Mouse (Mus musculus) neural tube, embryonic 14.5 days (tissue): Measurements from ENCODE around the gene Alppl2. TPM values are rescaled to one million over a fixed set of nuclear protein-coding genes. Genes with fewer than 3 reads are reported as not detected.
A peak's percentile ranks its signal among the peaks of the same experiment; 100 is the strongest.

ENCODE experiments used
- ATAC-seq: fragments of 200-750 bp; cut with Nextera tagmentation; 2 replicates; pipeline ENCODE4 v1.8.0; 2017; ENCODE audit warnings: low read depth, mild to moderate bottlenecking, moderate TSS enrichment, moderate library complexity
- H3K27ac ChIP-seq: fragments of 300-500 bp; sonication (generic); 2 replicates; pipeline ENCODE4 v1.5.1; 2014; ENCODE audit warnings: low read depth, mild to moderate bottlenecking, control low read depth, low read length, moderate library complexity, mixed read lengths
- H3K27me3 ChIP-seq: fragments of 300-500 bp; sonication (generic); 2 replicates; pipeline ENCODE4 v1.6.1; 2014; ENCODE audit warnings: low read length; ENCODE audit not compliant: control insufficient read depth, insufficient read depth
- H3K36me3 ChIP-seq: fragments of 300-500 bp; sonication (generic); 2 replicates; pipeline ENCODE4 v1.6.1; 2014; ENCODE audit warnings: low read length, mixed read lengths; ENCODE audit not compliant: control insufficient read depth, insufficient read depth
- H3K4me1 ChIP-seq: fragments of 300-500 bp; sonication (generic); 2 replicates; pipeline ENCODE4 v1.6.1; 2014; ENCODE audit warnings: low read length; ENCODE audit not compliant: control insufficient read depth, insufficient read depth
- H3K4me2 ChIP-seq: fragments of 300-500 bp; sonication (generic); 2 replicates; pipeline ENCODE4 v1.6.1; 2014; ENCODE audit warnings: mild to moderate bottlenecking, low read depth, low read length, control low read depth
- H3K4me3 ChIP-seq: fragments of 300-500 bp; sonication (generic); 2 replicates; pipeline ENCODE4 v1.5.1; 2014; ENCODE audit warnings: low read depth, low read length, control low read depth, mixed read lengths
- H3K9ac ChIP-seq: fragments of 300-500 bp; sonication (generic); replicated peaks from 2 replicates; pipeline ENCODE4 v1.6.1; 2014; ENCODE audit warnings: low read depth, mild to moderate bottlenecking, control low read depth, low read length, mixed read lengths
- H3K9me3 ChIP-seq: fragments of 300-500 bp; sonication (generic); 2 replicates; pipeline ENCODE4 v1.6.1; 2016; ENCODE audit warnings: low read length; ENCODE audit not compliant: control insufficient read depth
- WGBS: fragments of 180-500 bp; shearing (Covaris S2); extraction: QIAGEN DNeasy Blood & Tissue Kit; methylation state at CpG from one replicate; pipeline ENCODE4 v1.1.7; 2014; 5-methylcytosine and 5-hydroxymethylcytosine counted together
- polyA plus RNA-seq: library from polyadenylated mRNA; unstranded; fragments of >200 nt; fragmentation: Nextera tagmentation; extraction: Ambion mirVana; gene quantifications from 2 replicates; pipeline ENCODE4 v1.2.1, GENCODE M21; 2014

Alppl2 gene
- polyA plus RNA-seq, 1 experiment from 2014 or later: not detected

DNA sequence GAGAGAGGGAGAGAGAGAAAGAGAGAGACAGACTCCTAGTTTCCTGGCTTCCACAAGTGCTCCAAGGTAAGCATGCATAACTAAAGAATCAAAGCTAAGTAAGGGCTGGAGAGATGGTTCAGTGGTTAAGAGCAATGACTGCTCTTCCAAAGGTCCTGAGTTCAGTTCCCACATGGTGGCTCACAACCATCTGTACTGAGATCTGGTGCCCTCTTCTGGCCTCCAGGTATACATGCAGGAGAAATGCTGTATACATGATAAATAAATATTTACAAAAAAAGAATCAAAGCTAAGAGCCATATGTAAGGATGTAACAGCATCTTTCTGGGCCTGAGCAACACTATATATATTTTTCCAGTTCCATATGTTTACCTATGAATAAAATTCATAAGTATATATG is 28.8 kb downstream of the Alppl2 start:
- H3K4me3 ChIP-seq: no peak overlapping the region
- H3K4me2 ChIP-seq: no peak overlapping the region
- no peaks in the 10 kb centered on the region for H3K4me1 ChIP-seq
- H3K9me3 ChIP-seq: no peaks in the 10 kb centered on the region
- no peak overlapping the region for H3K9ac ChIP-seq
- no peak overlapping the region for H3K27ac ChIP-seq
- no peak for ATAC-seq
- H3K36me3 ChIP-seq: no peaks in the 10 kb centered on the region
- no peaks in the 10 kb centered on the region for H3K27me3 ChIP-seq

DNA sequence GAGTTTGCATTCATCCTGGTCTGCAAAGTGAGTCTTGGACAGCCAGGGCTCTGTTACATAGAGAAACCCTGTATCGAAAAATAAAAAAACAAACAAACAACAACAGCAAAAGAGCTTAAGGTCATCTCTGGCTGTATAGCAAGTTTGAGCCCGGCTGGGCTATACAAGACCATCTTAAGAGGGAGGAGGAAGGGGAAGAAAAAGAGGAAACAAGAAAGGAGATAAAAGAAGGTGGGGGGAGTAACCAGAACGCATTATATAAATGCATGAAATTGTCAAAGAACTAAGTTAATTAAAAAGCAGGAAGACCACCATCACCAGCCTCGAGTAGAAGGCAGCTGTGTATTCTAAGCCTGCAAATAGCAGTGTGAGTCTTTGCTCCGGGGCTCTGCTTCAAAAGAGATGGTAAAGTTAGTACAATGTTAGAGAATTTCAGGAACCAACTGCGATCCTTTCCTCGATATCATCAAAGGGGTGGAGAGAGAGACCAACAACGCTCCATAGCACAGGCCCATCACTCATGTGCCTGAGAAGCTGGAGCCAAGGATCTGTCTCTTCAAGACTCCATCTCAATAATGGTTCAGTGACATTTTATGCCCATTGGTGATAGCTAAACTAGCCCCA is 30.6 kb downstream of the Alppl2 start:
- H3K4me3 ChIP-seq: no peak overlapping the region
- H3K27me3 ChIP-seq: no peaks in the 10 kb centered on the region
- no peak overlapping the region for H3K27ac ChIP-seq
- H3K9ac ChIP-seq: no peak overlapping the region
- no peak for ATAC-seq
- no peaks in the 10 kb centered on the region for H3K9me3 ChIP-seq
- no peaks in the 10 kb centered on the region for H3K4me1 ChIP-seq
- 81% methylated on average over 8 of the region's 8 CpGs for WGBS
- no peak overlapping the region for H3K4me2 ChIP-seq
- H3K36me3 ChIP-seq: no peaks in the 10 kb centered on the region

DNA sequence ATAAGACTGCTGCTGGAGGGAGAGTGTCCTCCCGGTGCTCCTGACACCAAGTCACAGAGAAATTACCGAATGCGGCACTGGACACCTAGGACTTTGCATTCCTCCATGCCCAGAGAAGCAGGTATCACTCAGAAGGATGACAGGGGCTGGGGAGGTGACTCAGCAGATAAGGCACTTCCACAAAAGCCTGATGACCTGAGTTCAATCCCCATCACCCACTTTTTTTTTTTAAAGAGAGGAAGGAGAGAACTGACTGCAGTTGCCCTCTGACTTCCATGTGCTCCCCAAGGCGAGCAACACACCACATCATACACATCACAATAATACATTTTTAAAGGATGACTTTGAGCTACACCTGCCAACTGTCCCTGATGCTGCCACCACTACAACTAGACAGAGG is 32.7 kb downstream of the Alppl2 start:
- WGBS: 79% methylated on average over 4 of the region's 4 CpGs
- no peak for ATAC-seq
- Histone ChIP-seq H3K4me1 (no peaks in the 10 kb centered on the region), H3K9me3 (no peaks in the 10 kb centered on the region), H3K4me3 (no peak overlapping the region), H3K36me3 (no peaks in the 10 kb centered on the region), H3K4me2 (no peak overlapping the region), H3K9ac (no peak overlapping the region), H3K27ac (no peak overlapping the region), H3K27me3 (no peaks in the 10 kb centered on the region)

DNA sequence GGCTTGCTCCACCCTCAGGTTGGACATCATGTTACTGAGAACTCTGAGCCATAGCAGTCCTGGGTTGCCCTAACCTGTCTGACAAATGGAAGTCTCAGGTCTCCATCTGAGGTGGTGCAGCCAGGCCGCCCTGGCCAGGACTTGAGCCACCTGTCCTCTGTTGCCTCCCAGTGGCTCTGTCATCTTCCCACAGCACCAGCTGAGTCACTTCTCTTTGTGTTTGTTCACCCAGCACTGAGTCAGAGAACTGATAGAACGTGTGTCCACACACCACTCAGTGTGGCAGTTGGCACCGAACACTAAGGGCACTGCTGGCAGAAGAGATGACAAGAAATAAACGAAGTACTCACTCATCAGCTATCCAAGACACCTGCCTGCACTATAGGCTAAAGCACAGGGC is 38.4 kb downstream of the Alppl2 start:
- Histone ChIP-seq H3K9ac (no peak overlapping the region), H3K27me3 (no peaks in the 10 kb centered on the region), H3K4me2 (no peak overlapping the region), H3K27ac (no peak overlapping the region), H3K36me3 (no peaks in the 10 kb centered on the region), H3K9me3 (no peaks in the 10 kb centered on the region), H3K4me3 (no peak overlapping the region), H3K4me1 (0 out of 2 replicates have a peak, but pooled peaks cover 6% of the 10 kb centered on the region)
- ATAC-seq: no peak
- WGBS: 79% methylated on average over 4 of the region's 4 CpGs

DNA sequence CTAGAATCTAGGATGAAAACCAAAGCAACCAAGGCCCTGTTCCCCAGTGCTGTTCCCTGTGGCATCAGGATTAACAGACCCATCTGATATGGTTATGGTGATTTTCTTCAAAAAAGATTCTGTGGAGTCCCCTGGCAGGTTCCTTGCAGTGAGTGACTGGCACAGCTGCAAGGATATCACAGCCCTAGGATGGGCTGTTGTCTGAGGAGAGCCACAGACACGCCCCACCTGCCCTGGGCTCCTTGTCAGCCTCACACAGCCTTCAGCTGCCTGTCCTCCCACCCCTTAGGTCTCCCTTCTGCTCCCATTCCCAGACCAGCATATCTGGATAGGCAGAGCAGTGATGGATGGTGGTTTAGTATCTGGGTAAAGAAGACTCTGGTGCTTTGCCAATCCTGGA is 39.0 kb downstream of the Alppl2 start:
- Histone ChIP-seq H3K4me3 (no peak overlapping the region), H3K36me3 (no peaks in the 10 kb centered on the region), H3K4me1 (0 out of 2 replicates have a peak, but pooled peaks cover 6% of the 10 kb centered on the region), H3K27me3 (no peaks in the 10 kb centered on the region), H3K27ac (no peak overlapping the region), H3K9ac (no peak overlapping the region), H3K9me3 (no peaks in the 10 kb centered on the region), H3K4me2 (no peak overlapping the region)
- ATAC-seq: no peak
- WGBS: 67% methylated on average over 1 of the region's 1 CpGs

DNA sequence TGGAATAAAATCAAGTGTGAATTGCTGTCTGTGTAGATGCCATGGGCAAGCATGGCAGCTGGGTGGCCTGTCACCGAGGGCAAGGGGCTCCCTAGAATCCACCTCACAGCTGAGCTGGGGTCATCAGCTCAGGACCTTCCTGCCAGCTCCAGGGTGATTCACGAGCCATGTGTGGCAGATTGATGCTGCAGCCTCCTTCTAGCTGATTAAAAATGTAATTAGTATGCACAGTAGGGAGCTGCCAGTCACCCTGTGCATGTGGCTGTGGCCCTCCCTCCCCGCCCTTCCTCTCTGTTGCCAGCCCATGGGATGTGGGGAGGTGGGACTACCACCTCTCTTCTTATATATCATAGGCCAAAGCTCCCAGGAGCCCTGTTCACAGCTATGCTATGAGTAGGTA is 39.7 kb downstream of the Alppl2 start:
- no peak overlapping the region for H3K9ac ChIP-seq

DNA sequence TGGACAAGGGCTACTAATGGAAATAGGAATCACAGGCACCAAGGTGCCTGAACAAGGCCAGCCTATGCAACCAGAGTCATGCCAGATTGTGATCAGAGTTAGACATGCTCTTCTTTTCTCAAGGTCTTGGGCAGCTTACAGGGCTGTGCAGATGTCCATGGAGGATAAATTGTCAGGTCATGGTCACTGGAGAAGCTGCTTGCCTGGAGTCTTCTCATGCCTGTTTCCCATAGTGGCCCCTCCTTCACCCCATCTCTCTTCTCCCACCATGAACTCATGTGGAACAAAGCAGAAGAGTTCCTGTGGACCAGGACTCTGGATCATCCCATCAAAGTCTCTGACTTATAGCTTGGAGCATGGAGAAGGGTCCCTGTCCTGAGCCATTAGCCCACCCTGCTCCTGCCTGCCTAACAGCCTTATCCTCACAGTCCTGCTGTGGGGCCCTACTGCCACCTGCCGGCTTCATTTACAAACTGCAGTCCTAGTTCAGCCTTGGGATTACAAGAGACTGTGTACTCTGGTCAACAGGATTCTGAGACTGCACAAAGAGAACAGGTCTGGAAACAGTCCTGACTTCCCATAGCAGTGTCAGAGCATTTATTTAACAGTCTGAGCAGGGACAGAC is 47.8 kb downstream of the Alppl2 start:
- 0 out of 2 replicates have a peak, but pooled peaks cover 2% of the 10 kb centered on the region for H3K36me3 ChIP-seq
- 0% methylated on average over 1 of the region's 1 CpGs for WGBS
- no peaks in the 10 kb centered on the region for H3K4me1 ChIP-seq
- no peak overlapping the region for H3K4me2 ChIP-seq
- no peaks in the 10 kb centered on the region for H3K27me3 ChIP-seq
- no peak overlapping the region for H3K4me3 ChIP-seq
- no peak overlapping the region for H3K27ac ChIP-seq
- H3K9ac ChIP-seq: no peak overlapping the region
- ATAC-seq: peak; percentile 88
- no peaks in the 10 kb centered on the region for H3K9me3 ChIP-seq

More for the DNA sequence above, 39.7 kb downstream of the Alppl2 start:
- Histone ChIP-seq H3K4me3 (no peak overlapping the region), H3K4me2 (no peak overlapping the region), H3K27ac (no peak overlapping the region; the same call in 1 of the 2 replicates), H3K27me3 (no peaks in the 10 kb centered on the region), H3K36me3 (no peaks in the 10 kb centered on the region), H3K9me3 (no peaks in the 10 kb centered on the region), H3K4me1 (0 out of 2 replicates have a peak, but pooled peaks cover 6% of the 10 kb centered on the region)
- ATAC-seq: peak; percentile 74
- 33% methylated on average over 3 of the region's 3 CpGs for WGBS

DNA sequence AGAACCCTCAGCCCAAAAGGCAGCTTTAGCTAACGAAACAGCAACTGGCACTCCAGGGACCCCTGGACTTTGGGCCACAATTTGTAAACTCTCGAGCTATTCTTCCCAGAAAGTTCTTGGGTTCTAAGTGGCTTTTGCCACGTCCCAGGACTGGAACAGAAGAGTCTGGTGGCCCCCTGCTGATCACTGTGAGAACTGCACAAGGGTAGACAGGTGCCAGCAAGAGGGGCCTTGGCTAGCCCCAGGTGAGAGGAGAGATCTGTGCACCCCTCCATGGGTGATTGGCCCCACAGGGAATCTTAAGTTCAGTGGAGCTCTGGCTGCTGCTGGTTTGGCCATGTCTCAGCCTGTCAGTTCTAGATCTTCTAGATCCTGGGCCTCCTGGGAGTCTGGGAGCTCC is 48.6 kb downstream of the Alppl2 start:
- no peaks in the 10 kb centered on the region; the same call in 1 of the 2 replicates for H3K4me1 ChIP-seq
- no peak overlapping the region for H3K9ac ChIP-seq
- H3K4me3 ChIP-seq: no peak overlapping the region
- 18% methylated on average over 3 of the region's 3 CpGs for WGBS
- ATAC-seq: peak; percentile 38; the same call in 1 of the 2 replicates
- H3K9me3 ChIP-seq: no peaks in the 10 kb centered on the region
- H3K27me3 ChIP-seq: no peaks in the 10 kb centered on the region
- no peak overlapping the region for H3K27ac ChIP-seq
- 0 out of 2 replicates have a peak, but pooled peaks cover 2% of the 10 kb centered on the region for H3K36me3 ChIP-seq
- H3K4me2 ChIP-seq: no peak overlapping the region

DNA sequence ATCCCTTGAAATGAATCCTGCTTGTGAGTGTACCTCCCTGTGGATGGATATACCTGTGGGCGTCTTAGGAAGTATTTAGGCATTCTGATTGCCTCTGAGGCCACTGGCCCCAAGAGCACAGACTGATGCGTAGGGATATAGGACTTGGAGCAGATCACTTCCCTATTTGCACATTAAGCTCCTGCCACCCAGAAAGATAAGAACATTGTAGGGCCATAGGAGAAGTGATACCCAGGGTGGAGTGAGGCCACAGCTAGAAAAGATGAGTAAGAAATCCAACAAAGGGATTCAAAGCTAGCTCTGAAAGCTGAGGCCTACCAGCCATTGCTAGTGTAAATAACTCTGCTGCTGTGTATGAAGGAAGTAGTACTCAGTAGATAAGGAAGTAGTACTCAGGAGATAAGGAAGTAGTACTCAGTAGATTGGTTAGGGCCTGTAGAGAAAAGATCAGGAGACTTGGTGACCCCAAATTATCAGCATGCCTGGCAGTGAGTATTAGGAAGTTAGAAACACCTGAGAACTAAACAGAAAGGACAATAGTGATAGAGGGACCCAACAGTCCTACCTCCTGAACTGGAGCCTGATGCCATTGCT is 51.2 kb downstream of the Alppl2 start:
- WGBS: 93% methylated on average over 2 of the region's 2 CpGs

More for the DNA sequence above, 51.2 kb downstream of the Alppl2 start:
- Histone ChIP-seq H3K4me1 (peaks cover 6% of the 10 kb centered on the region), H3K27me3 (no peaks in the 10 kb centered on the region), H3K4me2 (no peak overlapping the region), H3K9ac (no peak overlapping the region), H3K27ac (no peak overlapping the region), H3K9me3 (no peaks in the 10 kb centered on the region), H3K4me3 (no peak overlapping the region), H3K36me3 (no peaks in the 10 kb centered on the region)
- no peak for ATAC-seq
